Mouse (Mus musculus) urinary bladder, postnatal 14 days (tissue): ENCODE data around the gene Crot.
A peak's percentile ranks its signal among the peaks of the same experiment; 100 is the strongest.
"Not testable (repeated sequence)": the region's sequence is repeated elsewhere in the genome, so short reads cannot be mapped to it uniquely, and the experiment has no call there.

Source experiments
- DNase-seq: peaks from one replicate; pipeline ENCODE4 v3.0.0; 2021; ENCODE audit warnings: low spot score

Crot gene

DNA sequence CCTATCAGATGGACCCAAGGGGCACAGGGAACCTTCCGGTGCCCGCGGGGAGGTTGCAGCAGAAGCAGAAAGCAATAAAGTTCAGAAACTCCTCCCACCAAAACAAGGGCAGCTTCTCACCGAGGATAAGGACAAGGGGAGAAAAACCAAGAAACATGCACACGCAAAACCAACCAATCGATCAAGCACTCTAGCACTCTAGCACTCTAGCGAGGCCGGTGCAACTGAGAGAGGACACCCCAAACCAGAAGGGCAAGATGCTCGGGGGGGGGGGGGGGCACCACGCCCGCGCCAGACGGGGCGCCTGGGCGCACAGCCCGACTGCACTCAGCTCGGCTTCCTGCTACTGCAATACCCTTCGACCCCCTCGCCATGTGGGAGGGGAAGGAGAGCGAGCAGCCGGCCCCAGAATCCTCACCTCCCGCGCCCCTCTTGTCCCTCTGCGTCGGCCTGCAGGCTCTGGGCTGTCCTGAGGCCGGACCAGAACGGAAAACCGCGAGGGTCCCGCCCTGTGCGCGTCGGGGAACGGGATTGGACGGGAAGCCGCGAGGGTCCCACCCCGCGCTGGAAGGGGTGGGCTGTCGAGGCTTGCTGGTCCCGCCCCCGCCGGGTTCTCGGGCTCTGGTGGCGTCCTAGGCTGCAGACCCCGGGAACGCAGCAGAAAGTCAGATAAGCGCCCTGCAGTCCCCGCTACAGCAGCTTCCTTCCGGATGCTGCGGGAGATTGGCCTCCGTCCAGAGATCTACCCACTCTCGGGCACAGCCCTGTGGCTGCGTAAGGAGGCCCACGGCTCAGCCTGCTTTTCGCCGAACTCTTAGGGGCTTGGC, at the start of gene Crot:
Crot (minus strand) TSS at position 639 of the 827 bp plus-strand sequence.
- peak; percentile 95 for DNase-seq

DNA sequence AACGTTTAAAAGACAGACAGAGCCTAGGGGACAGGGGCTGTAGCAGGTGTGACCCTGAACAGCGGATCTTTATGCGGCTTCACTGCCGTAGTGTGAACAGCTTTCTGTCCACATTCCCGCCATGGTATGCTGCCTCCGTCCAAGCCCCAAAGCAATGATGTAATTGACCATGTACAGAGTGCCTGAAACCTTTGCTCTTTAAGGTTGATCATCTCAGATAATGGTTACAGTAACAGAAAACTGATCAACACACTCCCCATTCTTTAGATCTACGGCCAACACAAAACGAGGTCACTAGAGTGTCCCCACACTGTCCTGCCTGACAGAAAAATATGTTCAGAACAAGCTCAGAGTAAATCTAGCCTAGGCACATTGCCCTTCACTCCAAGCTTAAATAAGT, 48.8 kb upstream of the Crot start:
- no peak for DNase-seq

DNA sequence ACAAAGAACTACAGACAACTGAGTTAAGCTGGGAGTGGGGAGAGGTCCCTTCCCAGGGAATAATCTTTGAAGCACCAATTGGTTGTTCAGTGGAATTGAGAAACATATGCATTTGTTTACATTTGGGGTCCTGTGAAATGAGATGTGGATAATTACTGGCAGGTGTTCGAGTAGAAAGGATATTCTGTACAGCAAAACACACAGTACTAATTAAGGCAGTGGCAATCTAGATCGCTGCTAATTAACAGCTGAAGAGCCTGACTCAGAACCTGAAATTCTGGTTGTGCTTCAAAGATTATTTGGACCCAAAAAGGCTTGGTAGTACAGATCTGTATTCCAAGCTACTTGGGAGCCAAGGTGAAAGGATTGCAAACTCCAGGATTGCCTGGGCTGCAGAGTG, 47.7 kb upstream of the Crot start:
- no peak for DNase-seq

- no peak for DNase-seq
These were observed 46.6 kb upstream of the Crot start for GRCm38 (mm10) chr5:9043582-9044267.

DNA sequence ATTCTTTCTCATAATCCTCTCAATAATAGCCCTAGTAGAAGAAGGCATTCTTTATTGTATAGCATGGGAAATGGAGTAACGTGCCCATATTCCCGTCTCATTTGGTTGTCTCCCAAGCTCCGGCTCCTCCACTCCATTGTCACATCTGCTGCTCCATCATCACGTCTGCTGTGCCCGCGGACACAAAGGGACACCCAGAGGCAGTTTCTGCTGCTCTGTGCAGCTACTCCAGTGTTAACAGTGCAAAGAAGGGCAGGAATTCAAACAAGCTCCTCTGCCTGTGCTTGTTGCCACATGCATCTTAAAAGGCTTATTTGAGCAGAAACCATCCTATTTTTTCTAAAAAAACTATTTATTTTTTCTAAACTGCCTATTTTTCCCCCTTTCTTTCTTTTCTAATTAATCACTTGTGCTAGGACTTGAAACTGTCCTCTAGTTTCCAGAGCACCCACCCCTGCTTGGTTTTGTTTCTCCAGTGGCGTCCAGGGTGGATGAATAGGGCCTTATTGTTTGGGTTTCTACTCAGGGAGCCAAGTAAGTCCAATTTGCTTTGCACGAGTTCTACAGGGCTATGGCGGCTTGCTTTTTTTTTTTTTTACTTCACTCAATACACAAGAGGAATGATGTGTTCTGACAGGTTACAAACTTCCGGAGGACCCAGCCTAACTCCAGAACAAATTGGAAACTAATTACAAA, 45.7 kb upstream of the Crot start:
- DNase-seq = no peak

GRCm38 (mm10) chr5:9040665-9041215, 43.6 kb upstream of the Crot start:
- no peak for DNase-seq

- DNase-seq = no peak
These were observed 42.9 kb upstream of the Crot start for GRCm38 (mm10) chr5:9039978-9040377.

DNA sequence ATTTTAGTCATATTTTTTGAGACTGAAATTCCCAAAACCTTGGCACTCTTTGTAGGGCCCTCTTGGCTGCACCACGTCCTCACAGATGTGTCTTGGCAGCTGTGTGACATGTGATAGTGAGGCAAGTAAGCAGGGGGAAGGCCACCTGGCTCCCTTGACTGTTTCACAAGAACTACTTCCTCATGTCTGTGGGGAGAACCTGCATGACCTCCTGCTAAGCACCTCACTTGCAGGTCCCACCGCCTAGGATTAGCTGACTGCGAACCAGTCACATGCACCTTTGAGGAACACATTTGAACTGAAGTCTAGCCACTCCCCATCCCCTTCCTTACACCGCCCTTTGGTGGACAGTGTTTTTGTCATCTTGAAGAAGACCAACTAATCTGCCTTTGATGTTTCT, 40.2 kb upstream of the Crot start:
- no peak for DNase-seq

DNA sequence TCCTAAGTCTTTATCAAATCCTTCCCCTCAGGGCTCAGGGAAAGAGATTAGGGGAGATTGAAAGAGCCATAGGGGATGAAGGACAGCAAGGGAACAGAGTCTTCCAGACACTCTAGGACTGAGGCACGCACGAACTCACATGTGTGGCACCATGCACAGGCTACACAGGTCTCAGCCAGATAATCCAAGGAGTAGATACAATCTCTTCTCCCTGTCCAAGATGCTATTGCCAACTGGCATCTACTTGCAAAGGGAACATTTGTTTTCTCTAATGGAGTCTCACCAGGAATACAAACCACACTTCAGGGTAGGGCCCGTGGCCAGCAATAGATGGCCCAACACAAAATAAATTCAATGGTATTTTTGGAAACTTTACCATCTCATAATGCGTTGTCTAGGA, 38.3 kb upstream of the Crot start:
- no peak for DNase-seq

DNA sequence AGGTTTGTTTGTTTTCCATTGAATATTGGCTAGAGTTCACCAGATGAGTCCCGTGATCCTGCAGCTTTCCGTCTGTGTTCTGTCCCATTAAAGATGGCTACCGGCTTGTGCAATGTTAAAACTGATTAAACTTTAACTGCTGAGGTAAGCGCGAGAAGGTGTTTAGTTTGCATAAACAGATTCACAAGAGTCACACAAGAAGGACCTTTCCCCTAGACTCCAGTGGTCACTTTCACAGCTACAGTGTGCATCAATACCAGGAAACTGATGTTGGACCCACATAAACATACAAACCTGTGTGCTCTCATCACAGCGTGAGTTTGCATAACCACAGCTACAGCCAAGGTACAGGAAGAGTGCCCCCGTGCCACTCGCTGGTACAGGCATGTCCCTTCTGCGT, 37.4 kb upstream of the Crot start:
- DNase-seq = no peak

GRCm38 (mm10) chr5:9033843-9034242, 36.7 kb upstream of the Crot start:
- DNase-seq = no peak

- DNase-seq = no peak
These were observed 35.5 kb upstream of the Crot start for GRCm38 (mm10) chr5:9032641-9033040.

DNA sequence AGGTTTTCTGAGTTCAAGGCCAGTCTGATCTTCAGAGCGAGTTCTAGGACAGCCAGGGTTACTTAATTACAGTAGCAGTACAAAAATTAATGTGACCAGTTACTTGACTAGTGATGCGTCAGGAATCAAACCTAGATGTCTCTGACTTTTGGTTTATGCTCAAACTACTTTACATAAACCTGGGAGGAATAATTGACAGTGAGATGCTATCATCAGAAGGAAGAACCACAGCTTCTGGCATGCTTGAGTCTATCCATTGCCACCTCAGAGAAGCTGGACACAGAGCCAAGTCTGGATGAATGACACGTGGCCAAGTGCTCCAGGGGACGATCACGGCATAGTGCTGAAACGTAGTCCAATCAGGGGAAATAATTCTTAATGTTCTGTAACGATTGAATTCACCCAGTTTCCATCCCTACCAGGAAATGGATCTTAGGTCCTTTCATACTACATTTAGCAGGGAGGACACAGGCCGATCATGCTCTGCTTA, 35.0 kb upstream of the Crot start:
- no peak for DNase-seq

DNA sequence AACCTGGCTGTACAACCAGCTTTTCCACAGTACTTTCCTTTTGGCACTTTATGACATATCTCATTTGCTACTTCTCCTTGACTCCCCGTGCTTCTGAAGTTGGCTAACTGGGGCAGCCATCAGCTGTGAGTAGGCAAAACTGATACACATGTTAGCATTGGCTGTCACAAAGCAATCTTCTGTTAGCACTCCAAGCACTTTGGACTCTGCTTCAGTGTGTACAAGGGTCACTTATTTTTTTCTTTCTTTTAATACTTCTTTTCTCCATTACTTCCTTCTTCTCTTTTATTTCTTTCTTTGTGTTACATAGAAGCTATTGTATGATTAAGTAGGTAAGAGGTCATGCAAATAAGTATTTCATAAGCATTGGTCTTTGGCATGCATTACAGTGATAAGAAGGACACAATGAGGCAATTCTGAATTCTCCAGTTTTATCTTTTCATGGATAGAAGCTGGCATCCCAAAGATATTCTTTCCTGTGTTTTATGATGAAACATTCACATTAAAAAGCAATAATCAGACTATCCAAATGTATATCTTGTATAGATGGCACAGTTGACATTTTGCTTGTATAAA, 31.2 kb upstream of the Crot start:
- DNase-seq = no peak

DNA sequence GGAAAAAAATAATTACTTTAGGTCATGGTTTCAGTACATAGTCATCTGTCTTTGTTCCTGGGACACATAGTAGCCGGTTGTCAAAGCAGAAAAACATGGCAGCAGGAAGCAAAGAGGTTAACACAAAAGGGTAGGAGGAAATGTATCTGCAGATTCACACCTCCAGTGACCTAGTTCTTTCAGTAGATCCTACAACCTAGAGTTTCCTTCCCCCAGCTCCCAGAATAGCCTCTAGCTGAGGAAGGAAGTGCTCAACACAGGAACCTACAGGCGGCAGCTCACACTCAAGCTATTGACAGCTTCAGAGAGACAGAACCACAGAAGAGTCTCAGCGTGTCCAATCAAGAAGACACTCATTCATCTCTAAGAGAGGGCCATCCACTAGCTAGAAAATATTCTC, 18.2 kb upstream of the Crot start:
- no peak for DNase-seq

GRCm38 (mm10) chr5:9014774-9015173, 17.6 kb upstream of the Crot start:
- no peak for DNase-seq

DNA sequence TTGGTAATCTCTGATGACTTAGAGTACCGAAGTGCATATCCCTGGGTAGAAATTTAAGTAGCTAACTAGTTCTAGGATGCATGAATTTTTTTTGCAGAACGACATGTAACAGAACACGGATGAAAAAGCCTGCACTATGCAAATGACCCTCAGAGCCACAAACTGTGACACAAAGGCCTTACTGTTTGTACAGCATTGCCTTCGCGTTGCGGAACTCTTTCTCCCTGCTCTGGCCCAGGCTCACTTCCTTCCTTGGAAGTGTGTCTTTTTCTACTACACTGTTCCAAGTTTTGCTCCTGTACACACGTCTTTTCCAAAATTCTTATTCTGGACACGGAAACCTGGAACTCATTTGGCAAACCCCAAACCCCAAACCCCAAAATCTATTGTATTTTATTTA, 14.2 kb upstream of the Crot start:
- DNase-seq = no peak

GRCm38 (mm10) chr5:9010166-9010565, 13.0 kb upstream of the Crot start:
- DNase-seq = no peak

GRCm38 (mm10) chr5:9006585-9006984, 9.5 kb upstream of the Crot start:
- not testable (repeated sequence) for DNase-seq

GRCm38 (mm10) chr5:9000006-9000405, 2.9 kb upstream of the Crot start:
- DNase-seq = not testable (repeated sequence)

DNA sequence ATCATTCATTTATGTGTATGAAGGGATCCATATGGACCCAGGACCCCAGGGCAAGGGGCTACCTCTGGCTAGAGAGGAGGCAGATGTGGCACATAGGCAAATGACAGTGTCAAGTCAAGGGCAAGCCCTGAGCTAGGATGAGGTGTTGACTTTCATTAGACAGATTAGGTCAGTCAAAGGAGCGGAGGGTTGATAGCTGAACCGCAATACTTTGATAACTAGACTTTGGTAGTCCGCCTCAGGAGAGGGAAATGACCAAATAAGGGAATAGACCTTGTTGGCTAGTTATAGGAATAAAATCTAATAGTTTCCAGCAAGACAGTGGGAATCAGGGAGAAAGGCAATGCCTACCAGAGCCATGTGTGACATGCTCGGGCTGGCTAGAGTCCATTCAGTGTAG, 2.0 kb upstream of the Crot start:
- DNase-seq = no peak

DNA sequence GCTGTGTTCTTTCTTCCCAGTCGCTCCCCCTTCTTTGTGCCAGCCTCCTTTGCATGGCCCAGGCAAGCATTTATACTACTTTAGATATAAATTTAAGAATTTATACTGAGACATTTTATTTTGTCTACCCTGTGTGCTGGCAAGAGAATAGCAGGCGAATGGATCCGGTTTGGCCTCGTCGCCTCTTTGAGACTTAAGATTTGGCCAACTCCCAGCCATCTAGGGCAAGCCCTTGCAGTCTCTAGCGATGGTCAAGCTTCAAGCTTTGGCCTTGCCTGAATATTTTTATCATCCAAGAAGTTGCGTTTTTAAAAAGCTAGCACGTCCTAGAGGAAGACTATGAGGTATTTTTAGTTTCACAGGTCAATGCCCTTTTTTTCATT, 380 bp upstream of the Crot start:
- DNase-seq = no peak
